ENCODE assay signal across 13 mouse cellular contexts in the genomic region with DNA sequence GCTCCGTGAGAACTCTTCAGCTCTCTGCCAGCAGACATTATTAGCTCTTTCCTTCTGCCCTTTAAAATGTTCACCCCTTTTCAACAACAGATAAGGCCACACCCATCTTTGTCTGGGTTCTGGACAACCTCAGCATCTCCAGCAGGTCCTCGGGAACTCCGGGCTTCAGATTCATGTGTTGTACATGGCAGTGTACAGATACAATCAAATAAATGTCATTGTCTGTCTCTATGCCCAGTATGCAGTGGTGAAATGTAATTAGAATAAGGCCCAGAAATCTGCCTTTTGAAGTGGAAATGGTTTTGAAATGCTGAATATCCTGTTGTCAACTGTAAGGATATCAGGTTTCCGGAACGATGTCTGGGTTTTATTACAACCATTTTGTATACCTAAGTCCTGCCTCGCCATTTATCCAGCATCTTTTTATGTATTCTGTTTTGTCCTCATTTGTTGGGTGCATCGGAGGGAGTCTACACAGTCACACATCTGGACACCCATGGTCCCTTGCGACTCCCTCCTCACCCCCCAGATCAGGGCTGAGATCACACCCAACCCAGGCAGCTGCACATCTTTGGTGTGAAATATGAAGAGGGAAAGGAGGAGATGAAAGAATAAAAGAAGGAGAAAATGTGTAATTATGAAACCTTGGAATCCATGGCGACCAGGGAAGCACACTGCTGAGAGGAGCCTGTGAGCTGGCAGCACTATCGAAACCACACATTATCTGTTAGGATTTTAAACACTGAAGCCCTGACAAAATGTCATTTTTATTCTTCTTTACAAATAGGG.
A peak's percentile ranks its signal among the peaks of the same experiment; 100 is the strongest.
DNase-seq lines count a peak whose midpoint lies in the region; ATAC-seq and TF ChIP-seq lines count a peak whose summit lies in the region.
"Had no signal": no experiment of that assay in that cellular context is flagged by ENCODE, and none has a peak within 500 bp of the region (broad histone marks: within the 10 kb centered on the region; RNA-seq: fewer than 3 reads in every experiment).

No protein-coding gene starts in this region.

- DNase-seq in embryo, embryonic 10.5 days (ENCODE audit: low spot score) = peak; percentile 4
- DNase-seq in embryo, embryonic 10 days (ENCODE audit: low spot score) = no peak
- DNase-seq in forebrain, embryonic 11.5 days (ENCODE audit: low spot score) = no peak
- DNase-seq in hindbrain, postnatal 0 days (ENCODE audit: low spot score) = peak; percentile 22
- DNase-seq in lung, postnatal 4 days = no peak
- no peak for DNase-seq in heart, embryonic 10.5 days (ENCODE audit: low spot score)
- DNase-seq in kidney, postnatal 10 days = no peak
- DNase-seq: kidney, postnatal 36 days; lung, adult 2 months; spleen, adult 18-20 months; thymus, postnatal 14 days had no signal

- peak overlapping the region; percentile 18; the same call in 1 of the 2 replicates for H3K4me2 ChIP-seq in forebrain, embryonic 11.5 days (ENCODE audit: low read depth, low read length, severe bottlenecking)
- peak overlapping the region; percentile 29; the same call in 1 of the 2 replicates for H3K4me2 ChIP-seq in hindbrain, postnatal 0 days (ENCODE audit: low read depth, low read length)
- 0 out of 2 replicates have a peak overlapping the region, but pooled peaks have one; percentile 5 for H3K4me2 ChIP-seq in neural tube, embryonic 15.5 days
- H3K4me2 ChIP-seq: embryonic facial prominence, embryonic 15.5 days had no signal

- H3K27me3 ChIP-seq in forebrain, embryonic 11.5 days (ENCODE audit: control insufficient read depth, insufficient read depth, low read length) = no peaks in the 10 kb centered on the region
- H3K27me3 ChIP-seq in hindbrain, postnatal 0 days (ENCODE audit: insufficient read depth, low read length) = no peaks in the 10 kb centered on the region
- no peaks in the 10 kb centered on the region for H3K27me3 ChIP-seq in neural tube, embryonic 15.5 days (replicated peaks)
- no peaks in the 10 kb centered on the region for H3K27me3 ChIP-seq in heart, embryonic 10.5 days (ENCODE audit: insufficient read depth, poor library complexity, severe bottlenecking)
- H3K27me3 ChIP-seq: embryonic facial prominence, embryonic 15.5 days had no signal

- no peaks in the 10 kb centered on the region for H3K9me3 ChIP-seq in forebrain, embryonic 11.5 days (ENCODE audit: control insufficient read depth, low read length)
- H3K9me3 ChIP-seq in hindbrain, postnatal 0 days (ENCODE audit: low read length) = no peaks in the 10 kb centered on the region
- H3K9me3 ChIP-seq in neural tube, embryonic 15.5 days (replicated peaks) = no peaks in the 10 kb centered on the region
- no peaks in the 10 kb centered on the region for H3K9me3 ChIP-seq in heart, embryonic 10.5 days
- H3K9me3 ChIP-seq: embryonic facial prominence, embryonic 15.5 days had no signal

- 53% methylated on average over 10 of the region's 10 CpGs for WGBS in forebrain, embryonic 11.5 days
- 34% methylated on average over 10 of the region's 10 CpGs for WGBS in hindbrain, postnatal 0 days
- 50% methylated on average over 10 of the region's 10 CpGs for WGBS in neural tube, embryonic 15.5 days
- WGBS in heart, embryonic 10.5 days = 66% methylated on average over 10 of the region's 10 CpGs

- H3K4me3 ChIP-seq in forebrain, embryonic 11.5 days (ENCODE audit: low read depth, low read length) = no peak overlapping the region
- no peak overlapping the region for H3K4me3 ChIP-seq in hindbrain, postnatal 0 days (ENCODE audit: low read length)
- no peak overlapping the region for H3K4me3 ChIP-seq in neural tube, embryonic 15.5 days (replicated peaks)
- H3K4me3 ChIP-seq in heart, embryonic 10.5 days = no peak overlapping the region
- H3K4me3 ChIP-seq: embryonic facial prominence, embryonic 15.5 days had no signal

- ATAC-seq in forebrain, embryonic 11.5 days (replicated peaks; ENCODE audit: low FRiP score) = peak; percentile 42
- ATAC-seq in hindbrain, postnatal 0 days = peak; percentile 58
- peak; percentile 68; the same call in 1 of the 2 replicates for ATAC-seq in neural tube, embryonic 15.5 days (ENCODE audit: low FRiP score)

- peaks cover 17% of the 10 kb centered on the region; the same call in 1 of the 2 replicates for H3K4me1 ChIP-seq in forebrain, embryonic 11.5 days (replicated peaks; ENCODE audit: control insufficient read depth, insufficient read depth, low read length)
- peaks cover 19% of the 10 kb centered on the region for H3K4me1 ChIP-seq in hindbrain, postnatal 0 days (ENCODE audit: insufficient read depth, low read length)
- H3K4me1 ChIP-seq in neural tube, embryonic 15.5 days = peaks cover 17% of the 10 kb centered on the region
- 0 out of 2 replicates have a peak, but pooled peaks cover 4% of the 10 kb centered on the region for H3K4me1 ChIP-seq in heart, embryonic 10.5 days

- H3K36me3 ChIP-seq in forebrain, embryonic 11.5 days (ENCODE audit: control insufficient read depth, insufficient read depth, low read length) = no peaks in the 10 kb centered on the region
- H3K36me3 ChIP-seq in hindbrain, postnatal 0 days (ENCODE audit: insufficient read depth, low read length) = no peaks in the 10 kb centered on the region
- no peaks in the 10 kb centered on the region for H3K36me3 ChIP-seq in neural tube, embryonic 15.5 days
- no peaks in the 10 kb centered on the region for H3K36me3 ChIP-seq in heart, embryonic 10.5 days
- H3K36me3 ChIP-seq: embryonic facial prominence, embryonic 15.5 days had no signal

- H3K27ac ChIP-seq in forebrain, embryonic 11.5 days (ENCODE audit: low read depth, low read length) = peak overlapping the region; percentile 66
- peak overlapping the region; percentile 78 for H3K27ac ChIP-seq in hindbrain, postnatal 0 days
- peak overlapping the region; percentile 75 for H3K27ac ChIP-seq in neural tube, embryonic 15.5 days (replicated peaks)
- no peak overlapping the region for H3K27ac ChIP-seq in heart, embryonic 10.5 days
- H3K27ac ChIP-seq: embryonic facial prominence, embryonic 15.5 days had no signal

- peak overlapping the region; percentile 8; the same call in 1 of the 2 replicates for H3K9ac ChIP-seq in forebrain, embryonic 11.5 days (ENCODE audit: low read length)
- H3K9ac ChIP-seq in hindbrain, postnatal 0 days (replicated peaks; ENCODE audit: low read length) = 0 out of 2 replicates have a peak overlapping the region, but pooled peaks have one; percentile 13
- no peak overlapping the region for H3K9ac ChIP-seq in neural tube, embryonic 15.5 days (replicated peaks)
- H3K9ac ChIP-seq: embryonic facial prominence, embryonic 15.5 days had no signal

- no peak for TF ChIP-seq CTCF in hindbrain, postnatal 0 days (IDR thresholded peaks at IDR 0.05; ENCODE audit: low read depth)

Comparison
In these comparisons a context has a peak if more than half of its experiments do, and no peak if none do; other contexts are left out.
1. DNase-seq: peak in embryo, embryonic 10.5 days (single experiment) and hindbrain, postnatal 0 days (single experiment); none in embryo, embryonic 10 days (single experiment), forebrain, embryonic 11.5 days (single experiment), lung, postnatal 4 days (0 of 2), heart, embryonic 10.5 days (single experiment) and kidney, postnatal 10 days (single experiment).
2. Peak in every context shown above with its lines, with median percentiles within 50 percentile points of each other: ATAC-seq and H3K4me2 ChIP-seq.